Mouse (Mus musculus): ENCODE data around the gene Trim30b. TPM values are rescaled to one million over a fixed set of nuclear protein-coding genes. Genes with fewer than 3 reads are reported as not detected.
"Not testable (repeated sequence)": the region's sequence is repeated elsewhere in the genome, so short reads cannot be mapped to it uniquely, and the experiment has no call there.

Trim30b gene
- polyA plus RNA-seq, 1 experiment = 49.8 TPM

DNA sequence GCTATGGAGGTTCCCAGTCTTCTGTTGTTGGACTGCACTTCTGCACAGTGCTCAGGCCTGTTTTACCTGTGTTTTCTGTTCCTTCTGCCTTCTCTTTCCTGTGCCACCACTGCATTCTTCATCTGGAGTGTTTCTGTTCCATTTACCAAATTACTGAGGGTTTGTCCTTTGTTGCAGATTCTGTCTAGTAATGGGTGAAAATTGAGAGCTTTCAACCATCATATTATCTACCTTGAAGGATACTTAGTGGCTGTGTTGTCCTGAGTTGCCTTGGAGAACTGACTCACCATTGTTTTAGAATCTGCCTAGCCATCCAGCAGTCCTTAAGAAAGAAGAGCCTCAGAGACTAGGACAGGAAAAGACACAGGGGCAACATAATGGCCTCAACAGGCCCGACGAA, 40.5 kb downstream of the Trim30b start, which contains the start of gene Trim34b:
TSS of gene Trim34b (plus strand) at position 301 of the 400 bp plus-strand sequence.
- H3K4me3 ChIP-seq (replicated peaks; ENCODE audit: control insufficient read depth, low read depth, low read length); H3K4me1 ChIP-seq (ENCODE audit: control insufficient read depth, insufficient read depth, low read length); H3K27ac ChIP-seq (ENCODE audit: control insufficient read depth, insufficient read depth, low read depth, low read length, poor library complexity): not testable (repeated sequence)
- 96% methylated on average over 2 of the region's 2 CpGs for WGBS

DNA sequence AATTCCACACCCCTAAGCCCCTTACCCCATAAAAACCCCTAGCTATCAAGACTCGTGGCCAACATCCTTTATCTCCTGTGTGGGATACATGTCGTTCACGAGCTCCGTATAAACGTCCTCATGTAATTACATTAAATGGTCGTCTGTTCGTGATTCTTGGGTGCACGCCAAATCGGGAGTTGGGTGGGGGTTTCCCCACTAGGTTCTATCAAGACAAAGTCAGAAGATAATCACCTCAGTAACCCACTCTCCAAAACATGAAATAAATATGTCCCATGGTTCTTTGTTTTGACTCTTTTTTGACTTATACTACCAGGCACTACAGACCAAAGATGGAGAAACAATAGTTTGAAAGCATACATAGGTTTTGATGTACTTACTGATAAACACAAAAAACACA, 47.7 kb downstream of the Trim30b start:
- 83% methylated on average over 9 of the region's 9 CpGs for WGBS
- no peak for TF ChIP-seq POLR2A (IDR thresholded peaks at IDR 0.05; ENCODE audit: borderline replicate concordance, control insufficient read depth, low read depth, low read length)
- no peak for TF ChIP-seq CTCF (IDR thresholded peaks at IDR 0.05; ENCODE audit: control insufficient read depth, insufficient read depth, low read length)
- Histone ChIP-seq H3K4me3 (replicated peaks; ENCODE audit: control insufficient read depth, low read depth, low read length) (no peak overlapping the region), H3K4me1 (ENCODE audit: control insufficient read depth, insufficient read depth, low read length) (no peaks in the 10 kb centered on the region), H3K27ac (ENCODE audit: control insufficient read depth, insufficient read depth, low read depth, low read length, poor library complexity) (no peak overlapping the region)

DNA sequence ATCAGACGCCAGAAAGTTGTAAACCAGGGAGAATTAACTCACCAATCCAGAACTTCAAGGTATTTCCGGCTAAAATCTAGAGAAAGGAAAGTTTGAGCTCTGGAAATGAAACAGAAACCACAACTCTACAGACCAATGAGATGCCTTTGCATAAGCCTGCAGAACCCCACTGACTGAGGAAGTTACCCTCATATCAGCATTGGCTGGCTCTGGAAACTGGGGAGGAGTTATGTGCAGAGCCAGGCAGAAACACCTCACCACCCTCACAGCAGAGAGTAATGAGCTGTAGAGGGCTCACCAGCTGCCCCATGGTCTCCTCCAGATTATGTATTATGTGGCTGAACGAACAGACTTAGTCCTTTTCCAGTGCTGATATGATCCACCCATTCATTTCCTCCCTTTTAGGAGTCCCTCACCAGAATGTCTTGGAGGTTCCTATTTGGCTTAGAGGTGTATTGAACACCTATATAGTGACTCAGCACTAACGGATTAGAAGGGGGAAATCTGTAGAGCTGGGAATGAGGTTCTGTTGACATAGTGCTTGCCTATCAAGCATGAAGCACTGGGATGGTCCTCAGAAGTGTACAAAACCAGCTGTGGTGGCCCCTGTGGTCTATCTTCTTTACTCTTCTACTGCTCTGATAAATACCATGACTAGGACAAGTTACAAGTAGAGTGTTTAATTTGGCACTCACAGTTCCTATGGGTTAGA, 54.2 kb downstream of the Trim30b start, which contains the start of gene Trim12a:
TSS of gene Trim12a (minus strand) at position 98 of the 712 bp plus-strand sequence.
- H3K4me3 ChIP-seq (replicated peaks; ENCODE audit: control insufficient read depth, low read depth, low read length) = peak within 1 kb of the TSS; percentile 51
- peak within 1 kb of the TSS; percentile 84 for H3K27ac ChIP-seq (ENCODE audit: control insufficient read depth, insufficient read depth, low read depth, low read length, poor library complexity)
- 13% methylated on average over 4 of the region's 4 CpGs for WGBS
- H3K4me1 ChIP-seq (ENCODE audit: control insufficient read depth, insufficient read depth, low read length) = not testable (repeated sequence)

DNA sequence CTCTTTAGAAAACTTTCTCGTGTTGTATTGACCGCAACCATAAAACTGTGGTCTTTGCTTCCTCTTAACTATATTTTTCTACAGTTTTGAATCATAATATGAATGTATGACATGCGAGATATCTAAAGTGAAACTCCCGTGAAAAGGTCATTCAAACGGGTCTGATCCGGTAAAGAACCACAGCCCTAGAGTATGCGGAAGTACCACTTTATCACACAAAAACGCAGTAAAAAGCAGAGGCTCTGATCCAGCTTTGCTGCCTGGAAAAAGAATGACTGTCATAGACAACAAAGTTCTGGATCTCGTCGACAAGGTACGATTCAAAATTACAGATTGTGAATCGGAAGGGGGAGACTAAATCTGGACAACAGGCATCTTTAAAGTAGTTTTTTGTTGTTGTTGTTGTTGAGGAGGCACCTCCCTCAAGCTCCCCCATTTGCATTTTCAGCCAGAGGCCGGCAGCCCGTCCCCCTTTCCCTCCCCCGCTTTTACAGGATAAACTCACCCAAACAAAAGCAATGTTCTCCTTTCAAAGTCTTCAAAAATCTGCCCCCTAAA, 54.8 kb downstream of the Trim30b start:
- no peak for TF ChIP-seq CTCF (IDR thresholded peaks at IDR 0.05; ENCODE audit: control insufficient read depth, insufficient read depth, low read length)
- TF ChIP-seq POLR2A (IDR thresholded peaks at IDR 0.05; ENCODE audit: borderline replicate concordance, control insufficient read depth, low read depth, low read length) = no peak
- WGBS = under 1% methylated on average over 15 of the region's 15 CpGs
- H3K4me3 ChIP-seq (replicated peaks; ENCODE audit: control insufficient read depth, low read depth, low read length) = peak overlapping the region; percentile 51

More for the DNA sequence above, 54.8 kb downstream of the Trim30b start:
- H3K27ac ChIP-seq (ENCODE audit: control insufficient read depth, insufficient read depth, low read depth, low read length, poor library complexity) = peak overlapping the region; percentile 84
- H3K4me1 ChIP-seq (ENCODE audit: control insufficient read depth, insufficient read depth, low read length) = no peaks in the 10 kb centered on the region; the same call in 1 of the 2 replicates

Other genes with a start within 250 kb of the Trim30b start
- not detected in 2 replicates for gene Ubqln5, start 240.1 kb downstream of the Trim30b start, polyA plus RNA-seq (2011; ENCODE audit: insufficient read depth, insufficient read length, low replicate concordance, missing spikeins)
- gene Olfr643, start 232.5 kb downstream of the Trim30b start, polyA plus RNA-seq (2011; ENCODE audit: insufficient read depth, insufficient read length, low replicate concordance, missing spikeins) = not detected in 2 replicates
- gene Ubqln3, start 226.6 kb downstream of the Trim30b start, polyA plus RNA-seq (2011; ENCODE audit: insufficient read depth, insufficient read length, low replicate concordance, missing spikeins) = not detected in 2 replicates
- not detected in 2 replicates for gene Ubqlnl, start 219.3 kb downstream of the Trim30b start, polyA plus RNA-seq (2011; ENCODE audit: insufficient read depth, insufficient read length, low replicate concordance, missing spikeins)
- gene Olfm5, start 205.1 kb downstream of the Trim30b start, polyA plus RNA-seq (2011; ENCODE audit: insufficient read depth, insufficient read length, low replicate concordance, missing spikeins) = not detected in 2 replicates
- gene Olfr648, start 186.5 kb downstream of the Trim30b start, polyA plus RNA-seq (2011; ENCODE audit: insufficient read depth, insufficient read length, low replicate concordance, missing spikeins) = not detected in 2 replicates
- not detected in 2 replicates for gene Olfr649, start 173.9 kb downstream of the Trim30b start, polyA plus RNA-seq (2011; ENCODE audit: insufficient read depth, insufficient read length, low replicate concordance, missing spikeins)
- gene Trim6, start 151.1 kb downstream of the Trim30b start, polyA plus RNA-seq (2011; ENCODE audit: insufficient read depth, insufficient read length, low replicate concordance, missing spikeins) = 2.4 and 6.1 TPM in 2 replicates
- gene Trim34a, start 125.4 kb downstream of the Trim30b start, polyA plus RNA-seq (2011; ENCODE audit: insufficient read depth, insufficient read length, low replicate concordance, missing spikeins) = 10.6 and 18.7 TPM in 2 replicates
- 2.1 and 5.3 TPM in 2 replicates for gene Trim5, start 81.8 kb downstream of the Trim30b start, polyA plus RNA-seq (2011; ENCODE audit: insufficient read depth, insufficient read length, low replicate concordance, missing spikeins)
- 57.3 and 112 TPM in 2 replicates for gene Trim12a, start 54.4 kb downstream of the Trim30b start, polyA plus RNA-seq (2011; ENCODE audit: insufficient read depth, insufficient read length, low replicate concordance, missing spikeins)
- not detected in 2 replicates for gene Trim34b, start 40.4 kb downstream of the Trim30b start, polyA plus RNA-seq (2011; ENCODE audit: insufficient read depth, insufficient read length, low replicate concordance, missing spikeins)
- 11.9 and 12.3 TPM in 2 replicates for gene Trim12c, start 16.5 kb downstream of the Trim30b start, polyA plus RNA-seq (2011; ENCODE audit: insufficient read depth, insufficient read length, low replicate concordance, missing spikeins)
- 1.8 TPM in 1 of 2 replicates, not detected in the other for gene Trim30c, start 31.0 kb upstream of the Trim30b start, polyA plus RNA-seq (2011; ENCODE audit: insufficient read depth, insufficient read length, low replicate concordance, missing spikeins)
- gene Trim30a, start 95.3 kb upstream of the Trim30b start, polyA plus RNA-seq (2011; ENCODE audit: insufficient read depth, insufficient read length, low replicate concordance, missing spikeins) = 14.0 and 21.3 TPM in 2 replicates
- gene Trim30d, start 138.0 kb upstream of the Trim30b start, polyA plus RNA-seq (2011; ENCODE audit: insufficient read depth, insufficient read length, low replicate concordance, missing spikeins) = 6.9 and 10.5 TPM in 2 replicates
- not detected in 2 replicates for gene Olfr651, start 180.2 kb upstream of the Trim30b start, polyA plus RNA-seq (2011; ENCODE audit: insufficient read depth, insufficient read length, low replicate concordance, missing spikeins)
- not detected in 2 replicates for gene Olfr652, start 191.0 kb upstream of the Trim30b start, polyA plus RNA-seq (2011; ENCODE audit: insufficient read depth, insufficient read length, low replicate concordance, missing spikeins)
- not detected in 2 replicates for gene Olfr653, start 207.4 kb upstream of the Trim30b start, polyA plus RNA-seq (2011; ENCODE audit: insufficient read depth, insufficient read length, low replicate concordance, missing spikeins)
- not detected in 2 replicates for gene Olfr654, start 217.1 kb upstream of the Trim30b start, polyA plus RNA-seq (2011; ENCODE audit: insufficient read depth, insufficient read length, low replicate concordance, missing spikeins)
- not detected in 2 replicates for gene Olfr655, start 231.9 kb upstream of the Trim30b start, polyA plus RNA-seq (2011; ENCODE audit: insufficient read depth, insufficient read length, low replicate concordance, missing spikeins)
- not detected in 2 replicates for gene Olfr656, start 244.1 kb upstream of the Trim30b start, polyA plus RNA-seq (2011; ENCODE audit: insufficient read depth, insufficient read length, low replicate concordance, missing spikeins)